Mouse (Mus musculus): ENCODE data around the gene Gm12169.

- no peak for TF ChIP-seq GATA1 (IDR thresholded peaks at IDR 0.05; ENCODE audit: low read length)
- no peak for TF ChIP-seq TAL1 (IDR thresholded peaks at IDR 0.05; ENCODE audit: low read length)
These were observed 25.7 kb downstream of the Gm12169 start for GRCm38 (mm10) chr11:46549721-46550120.
